Mouse (Mus musculus): ENCODE measurements around the gene Ofcc1. TPM values are rescaled to one million over a fixed set of nuclear protein-coding genes. Genes with fewer than 3 reads are reported as not detected.

Ofcc1 gene
- total RNA-seq, 2 experiments from 2014 or later: not detected

DNA sequence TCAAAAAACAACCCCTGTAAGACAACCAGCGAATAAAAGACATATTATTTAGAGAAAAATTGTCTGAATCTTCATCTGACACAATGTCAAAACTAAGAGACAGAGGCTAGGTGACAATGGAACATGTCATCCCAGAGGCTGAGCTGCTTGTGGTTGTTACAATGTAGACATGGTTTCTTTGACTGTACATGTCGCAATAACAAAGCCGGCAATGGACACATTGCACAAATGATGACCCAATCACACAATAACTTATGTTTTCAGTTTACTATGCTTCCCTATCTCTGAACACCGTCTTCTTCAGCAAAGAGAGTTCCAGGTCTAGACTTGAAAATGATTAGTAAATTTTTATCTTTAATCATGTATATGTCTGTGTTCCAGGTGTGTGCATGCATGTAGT, 332.4 kb downstream of the Ofcc1 start:
- ATAC-seq (replicated peaks; ENCODE audit: low FRiP score, poor library complexity, severe bottlenecking): no peak

DNA sequence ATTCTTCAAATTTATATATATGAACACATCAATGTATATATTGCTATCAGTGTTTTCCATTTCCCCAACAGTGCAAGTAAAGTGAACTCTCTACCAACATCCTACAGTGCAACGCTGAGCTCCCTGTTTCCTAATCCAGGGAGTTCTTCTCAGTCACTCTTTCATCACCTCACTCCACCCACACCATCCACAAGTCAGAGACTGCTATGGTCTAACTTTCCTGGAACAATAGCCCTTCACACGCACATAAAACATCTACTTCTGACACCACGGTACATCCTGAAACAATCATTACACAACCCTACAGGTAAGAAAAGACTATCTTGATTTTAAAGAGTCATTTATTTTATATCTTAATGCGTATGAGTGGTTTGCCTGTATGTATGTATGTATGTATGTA, 335.4 kb downstream of the Ofcc1 start:
- no peak for ATAC-seq (replicated peaks; ENCODE audit: low FRiP score, poor library complexity, severe bottlenecking)

GRCm38 (mm10) chr13:40023201-40023777, 338.0 kb downstream of the Ofcc1 start:
- ATAC-seq (replicated peaks; ENCODE audit: low FRiP score, poor library complexity, severe bottlenecking): no peak

DNA sequence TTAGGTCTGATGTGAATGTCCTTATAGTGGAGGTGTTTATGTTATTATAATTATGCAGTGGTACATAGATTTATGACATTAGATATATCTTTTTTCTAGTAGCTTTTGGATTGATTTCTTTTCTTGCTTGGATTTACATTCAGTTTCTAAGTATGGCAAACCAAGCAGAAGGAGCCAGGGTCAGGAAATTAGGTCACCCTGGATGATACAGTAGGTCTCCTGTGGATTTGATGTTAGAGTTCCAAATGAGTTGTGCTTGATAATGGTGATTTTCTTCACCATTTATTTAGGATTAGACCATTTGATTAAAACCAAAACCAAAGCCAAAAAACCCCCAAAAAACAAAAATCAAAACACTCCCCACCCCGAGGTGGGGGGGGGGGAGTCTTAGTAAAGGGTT, 338.6 kb downstream of the Ofcc1 start:
- no peak for ATAC-seq (replicated peaks; ENCODE audit: low FRiP score, poor library complexity, severe bottlenecking)

GRCm38 (mm10) chr13:40000236-40000635, 361.0 kb downstream of the Ofcc1 start:
- ATAC-seq (replicated peaks; ENCODE audit: low FRiP score, poor library complexity, severe bottlenecking): no peak

- no peak for ATAC-seq (replicated peaks; ENCODE audit: low FRiP score, poor library complexity, severe bottlenecking)
Observed at GRCm38 (mm10) chr13:39997901-39998300, 363.3 kb downstream of the Ofcc1 start.

- no peak for ATAC-seq (replicated peaks; ENCODE audit: low FRiP score, poor library complexity, severe bottlenecking)
Observed at GRCm38 (mm10) chr13:39979294-39980061, 381.8 kb downstream of the Ofcc1 start.

GRCm38 (mm10) chr13:39968349-39969016, 392.8 kb downstream of the Ofcc1 start:
- ATAC-seq (replicated peaks; ENCODE audit: low FRiP score, poor library complexity, severe bottlenecking): no peak

DNA sequence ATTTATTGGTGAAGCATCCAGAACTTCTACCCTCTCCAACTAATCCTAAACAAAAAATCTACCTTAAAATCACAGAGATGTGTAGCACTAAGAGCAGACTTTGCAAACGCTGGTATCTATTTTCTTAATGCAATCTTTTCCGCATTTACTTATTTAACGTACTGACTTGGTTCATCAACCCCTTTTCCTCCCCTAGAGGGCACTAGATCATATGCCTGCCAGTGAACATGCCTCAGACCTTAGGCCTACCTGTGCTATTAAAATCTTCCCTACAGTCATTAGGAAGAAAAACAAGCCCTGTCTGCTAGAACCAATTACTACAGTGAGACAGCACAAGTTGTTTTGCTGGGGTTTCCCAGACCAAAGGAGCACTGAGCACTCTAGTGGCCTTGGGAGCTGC, 404.0 kb downstream of the Ofcc1 start:
- no peak for ATAC-seq (replicated peaks; ENCODE audit: low FRiP score, poor library complexity, severe bottlenecking)

DNA sequence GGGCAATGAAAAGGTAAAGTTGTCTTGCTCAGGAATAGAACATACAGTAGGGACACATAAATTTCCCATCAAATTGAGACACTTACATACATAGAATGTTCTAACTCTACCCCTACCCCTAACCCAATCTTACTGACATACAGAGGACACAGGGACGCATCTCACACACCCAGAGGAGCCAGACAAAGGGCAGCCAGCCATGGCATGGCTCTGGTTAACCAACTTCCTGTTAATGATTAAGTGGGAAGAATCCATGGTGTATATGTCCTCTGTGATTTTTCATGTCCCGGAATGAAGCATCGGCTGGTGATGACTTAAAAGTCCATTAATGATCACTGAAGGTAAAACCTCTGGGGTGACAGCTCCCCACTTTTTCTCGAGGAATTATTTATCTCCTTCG, 405.2 kb downstream of the Ofcc1 start:
- no peak for ATAC-seq (replicated peaks; ENCODE audit: low FRiP score, poor library complexity, severe bottlenecking)

All from erythroid progenitor cell, adult 5-6 weeks (primary cell).